Mouse (Mus musculus): ENCODE data around the gene C1qtnf3.

GRCm38 (mm10) chr15:10941901-10942300 lies 10.2 kb upstream of the C1qtnf3 start:
- TF ChIP-seq CTCF (IDR thresholded peaks at IDR 0.05; ENCODE audit: low read depth, low read length), result no peak
- no peak for TF ChIP-seq TAL1 (conservative IDR thresholded peaks at IDR 0.05; ENCODE audit: low read depth, low read length)
- no peak for TF ChIP-seq GATA1 (IDR thresholded peaks at IDR 0.05; ENCODE audit: borderline replicate concordance, low read length)
- no peak for TF ChIP-seq GATA2 (IDR thresholded peaks at IDR 0.05; ENCODE audit: borderline replicate concordance, low read depth, low read length)
- no peak for TF ChIP-seq POLR2AphosphoS5 (IDR thresholded peaks at IDR 0.05; ENCODE audit: insufficient replicate concordance, low read depth, low read length)
